22 mouse cellular contexts compared by ENCODE assay signal in the genomic region with DNA sequence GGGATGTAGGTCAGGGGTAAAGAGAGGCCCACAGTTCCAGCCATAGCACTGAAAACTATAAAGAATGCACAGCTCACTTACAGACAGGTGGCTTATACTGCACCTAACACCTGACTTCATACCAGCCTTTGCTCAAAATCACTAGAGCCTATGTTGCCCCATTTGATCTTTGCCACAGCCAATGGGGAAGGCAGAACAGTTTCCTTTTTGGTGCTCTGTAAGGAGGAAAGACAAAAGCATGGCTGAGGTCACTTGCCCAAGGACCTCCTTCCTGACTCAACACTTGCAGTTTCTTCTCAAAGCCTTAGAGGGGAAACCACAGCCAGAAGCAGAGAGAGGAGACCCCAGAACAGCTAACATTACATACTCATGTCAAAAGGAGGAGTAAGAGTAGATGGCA. TPM values are rescaled to one million over a fixed set of nuclear protein-coding genes. Genes with fewer than 3 reads are reported as not detected.
"Had no signal": no experiment of that assay in that cellular context is flagged by ENCODE, and none has a peak within 500 bp of the region (broad histone marks: within the 10 kb centered on the region; RNA-seq: fewer than 3 reads in every experiment).

No protein-coding gene starts in this region.

- DNase-seq: kidney, adult 11 months; kidney, postnatal 10 days; kidney, postnatal 4 days; liver; liver, embryonic 13.5 days; liver, postnatal 0 days; lung, postnatal 14 days; right cerebral cortex, postnatal 4 days; spleen, adult 18-20 months had no signal

- H3K9ac ChIP-seq: limb, embryonic 12.5 days; liver, embryonic 13.5 days; liver, postnatal 0 days; lung, embryonic 15.5 days; midbrain, embryonic 12.5 days; neural tube, embryonic 15.5 days had no signal

- H3K27me3 ChIP-seq: limb, embryonic 12.5 days; liver, embryonic 13.5 days; lung, embryonic 15.5 days; midbrain, embryonic 12.5 days; neural tube, embryonic 15.5 days had no signal

- H3K4me3 ChIP-seq: layer of hippocampus, adult 2 months; limb, embryonic 12.5 days; liver, embryonic 13.5 days; lung, embryonic 15.5 days; midbrain, embryonic 12.5 days; neural tube, embryonic 15.5 days had no signal

- H3K4me2 ChIP-seq: limb, embryonic 12.5 days; liver, embryonic 13.5 days; lung, embryonic 15.5 days; midbrain, embryonic 12.5 days; neural tube, embryonic 15.5 days had no signal

- H3K9me3 ChIP-seq: limb, embryonic 12.5 days; liver, embryonic 13.5 days; lung, embryonic 15.5 days; midbrain, embryonic 12.5 days; neural tube, embryonic 15.5 days had no signal

- ATAC-seq: liver, postnatal 0 days; midbrain, embryonic 16.5 days had no signal

- H3K27ac ChIP-seq: layer of hippocampus, adult 2 months; limb, embryonic 12.5 days; liver, embryonic 13.5 days; lung, embryonic 15.5 days; macrophage; midbrain, embryonic 12.5 days; neural tube, embryonic 15.5 days had no signal

- H3K4me1 ChIP-seq: limb, embryonic 12.5 days; lung, embryonic 15.5 days; midbrain, embryonic 12.5 days; neural tube, embryonic 15.5 days had no signal

RNA-seq across cellular contexts. Expression of a gene that starts 51.2 kb away (rescaled TPM):
- total RNA-seq: layer of hippocampus, adult 2 months; layer of hippocampus, postnatal 10 days; left cerebral cortex, postnatal 36 days; megakaryocyte-erythroid progenitor cell, adult 5-6 weeks had no signal
- polyA plus RNA-seq: kidney, embryonic 14.5 days; limb, embryonic 12.5 days; liver, embryonic 13.5 days; liver, postnatal 0 days; lung, embryonic 15.5 days; midbrain, embryonic 12.5 days; midbrain, embryonic 16.5 days; neural tube, embryonic 11.5 days; neural tube, embryonic 15.5 days; stomach, embryonic 14.5 days had no signal
